In the genomic region with DNA sequence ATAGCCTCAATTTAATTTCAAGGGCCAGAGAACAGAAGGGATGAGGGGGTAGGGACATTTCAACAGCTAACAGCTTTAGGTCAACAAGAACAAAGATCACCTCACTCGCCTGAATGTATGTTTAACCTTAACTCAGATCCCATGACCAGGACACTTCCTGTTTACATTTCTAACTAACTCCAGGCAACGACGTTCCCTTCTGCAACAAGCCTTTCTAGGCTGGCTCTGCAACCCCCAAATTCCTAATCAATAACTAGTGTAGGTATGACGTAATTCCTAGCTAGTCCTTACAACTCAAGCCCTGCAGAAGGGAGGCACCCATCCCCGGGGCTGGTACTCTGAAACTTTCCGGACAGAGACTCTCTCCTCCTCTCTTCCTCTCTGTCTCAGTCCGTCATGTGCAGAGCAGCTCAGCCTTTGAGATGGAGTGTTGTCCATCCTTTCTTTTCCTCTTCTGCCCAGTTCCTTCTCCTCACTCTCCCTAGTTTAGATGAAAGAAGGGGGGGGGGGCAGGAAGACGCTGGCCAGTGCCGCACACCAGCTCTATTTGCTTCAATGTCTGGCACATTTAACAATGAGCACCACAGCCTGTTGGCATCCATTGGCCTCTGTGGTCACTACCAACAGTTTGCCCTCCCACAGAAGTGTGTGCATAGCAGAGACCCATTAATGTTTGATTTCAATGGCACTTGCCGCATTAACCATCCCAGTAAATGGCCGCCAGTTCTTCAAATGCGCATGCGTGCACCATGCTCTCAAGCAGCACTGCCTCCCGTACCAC, we compare ENCODE assay signal across 37 mouse cellular contexts. TPM values are rescaled to one million over a fixed set of nuclear protein-coding genes. Genes with fewer than 3 reads are reported as not detected.
DNase-seq lines count a peak whose midpoint lies in the region; ATAC-seq lines count a peak whose summit lies in the region.
"Had no signal": no experiment of that assay in that cellular context is flagged by ENCODE, and none has a peak within 500 bp of the region (broad histone marks: within the 10 kb centered on the region; RNA-seq: fewer than 3 reads in every experiment).

No protein-coding gene starts in this region.

- H3K4me1 ChIP-seq in heart, embryonic 10.5 days = no peaks in the 10 kb centered on the region
- peaks cover 5% of the 10 kb centered on the region; the same call in 1 of the 2 replicates for H3K4me1 ChIP-seq in liver, embryonic 13.5 days (replicated peaks)
- H3K4me1 ChIP-seq in stomach, embryonic 16.5 days (ENCODE audit: control insufficient read depth, insufficient read depth, low read length) = no peaks in the 10 kb centered on the region
- H3K4me1 ChIP-seq: embryonic facial prominence, embryonic 10.5 days; embryonic facial prominence, embryonic 15.5 days; forebrain, embryonic 12.5 days; heart, embryonic 12.5 days; lung, embryonic 15.5 days had no signal

- no peak overlapping the region for H3K27ac ChIP-seq in heart, embryonic 10.5 days
- H3K27ac ChIP-seq in liver, embryonic 13.5 days = peak overlapping the region; percentile 40
- no peak overlapping the region for H3K27ac ChIP-seq in stomach, embryonic 16.5 days (ENCODE audit: low read length)
- H3K27ac ChIP-seq: embryonic facial prominence, embryonic 10.5 days; embryonic facial prominence, embryonic 15.5 days; forebrain, embryonic 12.5 days; hindbrain, embryonic 14.5 days; kidney, postnatal 0 days; lung, embryonic 15.5 days had no signal

- 0 out of 2 replicates have a peak, but pooled peaks cover 4% of the 10 kb centered on the region for H3K36me3 ChIP-seq in heart, embryonic 10.5 days
- no peaks in the 10 kb centered on the region for H3K36me3 ChIP-seq in liver, embryonic 13.5 days
- H3K36me3 ChIP-seq in stomach, embryonic 16.5 days (ENCODE audit: control insufficient read depth, insufficient read depth, low read length) = no peaks in the 10 kb centered on the region
- H3K36me3 ChIP-seq: embryonic facial prominence, embryonic 10.5 days; embryonic facial prominence, embryonic 15.5 days; forebrain, embryonic 12.5 days; lung, embryonic 15.5 days had no signal

- H3K27me3 ChIP-seq in heart, embryonic 10.5 days (ENCODE audit: insufficient read depth, poor library complexity, severe bottlenecking) = no peaks in the 10 kb centered on the region
- H3K27me3 ChIP-seq in liver, embryonic 13.5 days = no peaks in the 10 kb centered on the region
- no peaks in the 10 kb centered on the region for H3K27me3 ChIP-seq in stomach, embryonic 16.5 days (ENCODE audit: control insufficient read depth, insufficient read depth, low read length)
- H3K27me3 ChIP-seq: embryonic facial prominence, embryonic 15.5 days; forebrain, embryonic 12.5 days; heart, embryonic 12.5 days; lung, embryonic 15.5 days; Patski had no signal

- H3K4me2 ChIP-seq in liver, embryonic 13.5 days = no peak overlapping the region
- no peak overlapping the region for H3K4me2 ChIP-seq in stomach, embryonic 16.5 days (ENCODE audit: low read depth, low read length)
- H3K4me2 ChIP-seq: embryonic facial prominence, embryonic 15.5 days; forebrain, embryonic 12.5 days; heart, embryonic 12.5 days; hindbrain, embryonic 14.5 days; lung, embryonic 15.5 days; midbrain, embryonic 11.5 days had no signal

- no peak overlapping the region for H3K4me3 ChIP-seq in heart, embryonic 10.5 days
- H3K4me3 ChIP-seq in liver, embryonic 13.5 days (replicated peaks) = no peak overlapping the region
- no peak overlapping the region for H3K4me3 ChIP-seq in stomach, embryonic 16.5 days (replicated peaks; ENCODE audit: low read length)
- H3K4me3 ChIP-seq: embryonic facial prominence, embryonic 10.5 days; embryonic facial prominence, embryonic 15.5 days; forebrain, embryonic 12.5 days; heart, embryonic 12.5 days; lung, embryonic 15.5 days had no signal

- no peak overlapping the region for H3K9ac ChIP-seq in liver, embryonic 13.5 days
- no peak overlapping the region for H3K9ac ChIP-seq in stomach, embryonic 16.5 days (ENCODE audit: low read length)
- H3K9ac ChIP-seq: embryonic facial prominence, embryonic 15.5 days; forebrain, embryonic 12.5 days; heart, embryonic 12.5 days; hindbrain, embryonic 14.5 days; lung, embryonic 15.5 days had no signal

- H3K9me3 ChIP-seq in heart, embryonic 10.5 days = peaks cover 7% of the 10 kb centered on the region
- H3K9me3 ChIP-seq in liver, embryonic 13.5 days (replicated peaks) = no peaks in the 10 kb centered on the region
- H3K9me3 ChIP-seq in stomach, embryonic 16.5 days (replicated peaks; ENCODE audit: control insufficient read depth, low read length) = peaks cover 11% of the 10 kb centered on the region; the same call in 1 of the 2 replicates
- H3K9me3 ChIP-seq: embryonic facial prominence, embryonic 15.5 days; forebrain, embryonic 12.5 days had no signal

- peak; percentile 68 for DNase-seq in heart, embryonic 10.5 days (ENCODE audit: low spot score)
- no peak for DNase-seq in heart, adult 8-10 months (ENCODE audit: low spot score)
- peak; percentile 9 for DNase-seq in liver
- DNase-seq in liver, embryonic 13.5 days = no peak
- DNase-seq in frontal cortex, postnatal 14 days (ENCODE audit: low spot score in 2 of 2) = no peak
- no peak for DNase-seq in c-Kit-positive CD71-positive TER-119-positive erythroid progenitor cells, embryonic 14.5 days (ENCODE audit: low spot score)
- DNase-seq: adrenal gland, postnatal 14 days; cerebellum, adult 11-12 months; cerebellum, postnatal 10 days; gastrocnemius, postnatal 14 days; kidney, adult 8-10 months; kidney, postnatal 4 days; layer of hippocampus, postnatal 36 days; left cerebral cortex, postnatal 4 days; thymus, adult 2 months; thymus, postnatal 4 days had no signal

- ATAC-seq in liver, embryonic 13.5 days (ENCODE audit: low read depth) = peak; percentile 75
- ATAC-seq in stomach, embryonic 16.5 days (ENCODE audit: insufficient read depth, low FRiP score) = peak; percentile 10; the same call in 1 of the 2 replicates
- ATAC-seq: inflammation-experienced regulatory T-cells, adult 6 months; midbrain, embryonic 16.5 days; Patski had no signal

- WGBS in heart, embryonic 10.5 days = 86% methylated on average over 14 of the region's 14 CpGs
- 72% methylated on average over 14 of the region's 14 CpGs for WGBS in liver, embryonic 13.5 days (ENCODE audit: insufficient replicate concordance)
- 79% methylated on average over 14 of the region's 14 CpGs for WGBS in stomach, embryonic 16.5 days

RNA-seq across cellular contexts. Expression of a gene that starts 19.6 kb away (rescaled TPM):
- 5.7 TPM in 2 replicates for polyA plus RNA-seq in heart, embryonic 10.5 days (2016; fragmentation: Nextera tagmentation; extraction: Ambion mirVana)
- 10 to 100 TPM in 2 of 4 experiments, 1 to 10 TPM in 2; 8.4 to 11.4 (median 10.6) TPM for total RNA-seq in heart, adult 8-10 months (2022)
- polyA plus RNA-seq in liver, embryonic 13.5 days (2015; fragmentation: Nextera tagmentation; extraction: Ambion mirVana) = 2.6 and 3.3 TPM in 2 replicates
- polyA plus RNA-seq in stomach, embryonic 16.5 days (2015; fragmentation: Nextera tagmentation; extraction: Ambion mirVana) = 11.4 TPM in 2 replicates
- total RNA-seq: MEL had no signal

RNA-seq across cellular contexts. Expression of a gene that starts 22.7 kb away (rescaled TPM):
- not detected in 2 replicates for polyA plus RNA-seq in heart, embryonic 10.5 days (2016; fragmentation: Nextera tagmentation; extraction: Ambion mirVana)
- total RNA-seq in heart, adult 8-10 months (2022) = not detected
- not detected in 2 replicates for polyA plus RNA-seq in liver, embryonic 13.5 days (2015; fragmentation: Nextera tagmentation; extraction: Ambion mirVana)
- not detected in 2 replicates for polyA plus RNA-seq in stomach, embryonic 16.5 days (2015; fragmentation: Nextera tagmentation; extraction: Ambion mirVana)
- total RNA-seq: adrenal gland, postnatal 14 days; common myeloid progenitor, adult 5-6 weeks; gastrocnemius, postnatal 14 days; granulocyte monocyte progenitor cell, adult 5-6 weeks; hematopoietic stem cell, adult 5-6 weeks; megakaryocyte, adult 5-6 weeks; MEL; neutrophil, adult 5-6 weeks had no signal
- polyA plus RNA-seq: embryonic facial prominence, embryonic 10.5 days; forebrain, embryonic 12.5 days; heart, embryonic 12.5 days; heart, postnatal 0 days; hindbrain, embryonic 14.5 days; inflammation-experienced regulatory T-cells, adult 6 months; limb, embryonic 14.5 days; midbrain, embryonic 11.5 days; neural tube, embryonic 11.5 days had no signal

Comparison
In these comparisons a context has a peak if more than half of its experiments do, and no peak if none do; other contexts are left out.
1. DNase-seq: peak in heart, embryonic 10.5 days (single experiment) and liver (single experiment); none in heart, adult 8-10 months (single experiment), liver, embryonic 13.5 days (single experiment), frontal cortex, postnatal 14 days (0 of 2) and c-Kit-positive CD71-positive TER-119-positive erythroid progenitor cells, embryonic 14.5 days (single experiment).